Mouse (Mus musculus) yolk sac, embryonic 10.5 days (tissue): Measurements from ENCODE around the gene Trit1.

ENCODE experiments used
- DNase-seq: peaks from one replicate; pipeline ENCODE4 v3.0.0-alpha.2; 2017; ENCODE audit warnings: low spot score

Trit1 gene

DNA sequence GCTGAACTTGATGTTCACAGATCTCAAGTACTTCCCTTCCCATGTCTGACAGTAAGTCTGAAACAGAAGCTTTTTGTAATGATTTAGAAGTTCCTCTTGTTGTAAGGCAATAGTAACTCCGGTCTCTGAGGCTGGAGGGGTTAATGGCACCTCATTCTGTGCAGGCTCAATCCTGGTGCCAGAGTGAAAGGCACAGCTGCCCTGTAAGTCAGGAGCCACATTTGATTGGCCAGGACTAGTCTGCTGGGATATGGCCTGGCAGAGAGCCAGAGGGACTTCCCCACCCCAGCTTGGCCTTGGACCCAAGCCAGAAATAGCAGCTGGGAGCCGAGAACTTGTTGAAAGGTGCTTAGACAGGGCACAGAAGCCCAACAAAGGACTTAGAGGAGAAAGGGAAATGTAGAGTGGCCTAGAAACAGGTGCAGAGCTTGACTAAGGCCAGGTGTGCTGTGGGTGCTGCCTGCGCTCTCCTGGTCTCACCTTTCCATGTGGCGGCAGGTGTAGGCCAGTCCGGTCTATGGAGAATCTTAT lies 34.3 kb downstream of the Trit1 start:
- DNase-seq, result peak; percentile 32

DNA sequence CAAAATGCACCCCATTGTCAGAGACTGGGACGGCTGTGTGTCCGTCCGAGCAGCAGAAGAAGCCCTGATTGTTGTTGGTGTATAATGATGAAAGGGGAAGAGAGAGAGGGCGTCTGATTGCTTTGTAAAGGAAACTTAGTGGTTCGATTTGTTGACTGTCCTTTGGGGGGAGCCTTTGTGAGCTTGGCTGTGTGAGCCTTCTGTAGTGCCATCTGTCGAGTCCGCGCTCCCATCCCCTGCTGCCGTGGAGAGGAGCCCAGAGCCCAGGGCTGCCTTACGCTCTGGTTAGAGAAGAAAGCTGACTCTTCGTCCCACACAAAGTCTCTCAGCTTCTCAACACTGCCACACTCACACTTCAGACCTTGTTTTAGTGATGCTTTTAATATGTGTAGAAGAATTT lies 36.8 kb downstream of the Trit1 start:
- no peak for DNase-seq

DNA sequence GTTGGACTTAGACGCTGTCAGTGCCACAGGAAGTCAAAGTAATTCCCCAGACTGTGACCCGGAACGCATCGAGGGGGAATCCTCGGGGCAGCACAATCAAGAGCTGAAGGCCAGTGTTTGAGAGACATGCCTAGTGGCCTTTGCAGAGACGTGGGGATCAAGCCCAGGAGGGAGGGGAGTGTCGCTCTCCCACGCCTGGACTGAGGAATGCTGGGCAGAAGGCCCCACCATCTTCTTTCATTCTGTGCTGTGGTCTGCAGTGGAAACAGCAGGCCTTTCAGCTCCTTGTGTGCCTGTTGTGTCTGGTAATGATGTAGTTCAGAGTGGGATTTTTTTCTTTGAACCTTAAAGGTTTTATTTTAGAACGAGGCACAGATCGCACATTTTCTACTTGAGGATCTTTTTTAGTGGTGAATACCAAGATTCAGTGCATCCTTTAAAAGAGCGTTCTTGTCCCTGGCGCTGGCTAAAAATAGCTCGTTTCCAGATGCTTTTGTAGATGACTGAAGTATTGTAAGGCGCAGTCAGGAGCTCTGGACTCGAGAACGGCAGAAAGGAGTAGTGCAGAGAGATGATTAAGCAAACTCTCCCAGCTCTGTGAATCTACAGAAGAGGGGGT lies 37.9 kb downstream of the Trit1 start:
- DNase-seq, result no peak

DNA sequence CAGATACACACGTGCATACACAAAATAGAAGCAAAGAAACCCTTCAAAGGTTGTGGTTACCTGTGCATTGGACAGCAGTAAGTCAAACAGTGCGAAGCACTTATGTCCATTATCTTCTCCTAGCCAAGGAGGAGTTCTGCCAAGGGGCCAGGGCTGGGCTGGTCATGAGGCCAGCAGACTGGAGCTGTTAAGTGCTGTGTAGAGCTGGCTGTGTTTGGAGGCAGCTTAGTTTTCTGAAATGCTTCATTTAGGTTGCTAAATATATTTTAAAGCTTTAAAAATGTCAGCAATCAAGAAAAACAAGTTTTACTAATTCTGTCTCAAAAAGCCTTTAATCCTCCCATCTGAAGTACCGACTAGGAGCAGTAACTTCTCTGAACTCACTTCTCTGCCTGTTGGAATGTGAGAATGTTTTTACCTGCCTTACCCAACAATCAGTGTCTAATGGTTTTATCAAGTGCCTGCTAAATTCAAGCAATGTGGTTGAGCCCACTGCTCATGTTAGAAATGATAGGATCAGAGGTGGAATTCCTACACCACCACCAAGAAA lies 40.2 kb downstream of the Trit1 start:
- no peak for DNase-seq

DNA sequence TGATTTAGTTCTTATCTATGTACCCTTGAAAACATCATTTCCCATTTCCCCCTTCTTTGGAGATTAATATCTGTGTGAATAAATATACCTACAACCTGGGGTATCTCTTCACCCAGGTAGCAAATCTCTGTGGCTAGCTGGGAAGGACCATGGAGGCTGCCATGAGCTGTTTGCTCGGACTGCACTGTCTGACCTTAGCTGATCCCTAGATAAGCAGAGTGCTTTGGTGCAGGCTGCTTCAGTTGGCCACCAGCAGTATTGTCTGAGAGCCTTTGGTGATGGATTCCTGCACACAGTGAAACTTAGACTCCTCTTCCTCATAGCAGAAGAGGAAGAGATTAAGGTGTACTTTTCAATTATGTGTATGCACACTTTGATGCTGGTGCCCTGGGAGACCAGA lies 41.6 kb downstream of the Trit1 start:
- DNase-seq, result no peak

DNA sequence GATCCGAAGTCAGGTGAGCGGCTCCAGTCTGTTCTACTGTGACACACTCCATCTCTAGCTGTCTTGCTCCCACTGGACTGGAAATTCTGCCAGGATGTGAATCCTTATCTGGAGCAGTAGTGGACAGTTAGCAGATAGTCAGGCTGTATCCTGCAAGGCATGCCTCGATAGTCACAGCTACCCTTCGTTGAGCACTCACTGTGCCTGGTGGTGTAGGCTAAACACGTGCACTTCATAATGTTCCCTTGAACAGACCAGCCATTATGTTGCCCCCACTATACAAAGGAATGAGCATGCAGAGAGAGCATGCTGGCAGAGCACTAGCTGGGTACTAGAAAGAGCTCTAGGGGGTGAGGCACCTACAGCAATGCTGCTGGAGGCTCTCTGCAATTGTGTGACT lies 45.3 kb downstream of the Trit1 start:
- DNase-seq, result no peak

DNA sequence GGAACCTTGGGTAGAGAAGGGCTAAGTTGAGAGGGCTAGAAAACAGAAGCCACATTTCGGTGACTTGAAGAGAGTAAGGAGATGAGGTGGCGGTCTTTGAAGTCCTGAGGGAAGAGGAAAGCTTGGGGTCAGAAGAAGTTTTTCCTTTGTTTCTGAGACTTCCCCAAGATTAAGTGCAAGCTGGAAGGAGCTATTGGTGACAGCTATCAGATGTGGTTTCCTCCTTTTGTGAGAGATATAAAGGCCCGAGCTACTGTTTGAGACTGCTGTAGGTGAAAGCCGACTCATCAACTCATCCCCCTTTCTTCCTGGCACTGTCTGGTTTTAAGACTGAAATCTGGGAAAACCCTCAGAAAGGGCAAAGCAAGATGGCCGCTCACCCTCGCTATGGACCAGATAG lies 52.2 kb downstream of the Trit1 start:
- DNase-seq, result no peak

DNA sequence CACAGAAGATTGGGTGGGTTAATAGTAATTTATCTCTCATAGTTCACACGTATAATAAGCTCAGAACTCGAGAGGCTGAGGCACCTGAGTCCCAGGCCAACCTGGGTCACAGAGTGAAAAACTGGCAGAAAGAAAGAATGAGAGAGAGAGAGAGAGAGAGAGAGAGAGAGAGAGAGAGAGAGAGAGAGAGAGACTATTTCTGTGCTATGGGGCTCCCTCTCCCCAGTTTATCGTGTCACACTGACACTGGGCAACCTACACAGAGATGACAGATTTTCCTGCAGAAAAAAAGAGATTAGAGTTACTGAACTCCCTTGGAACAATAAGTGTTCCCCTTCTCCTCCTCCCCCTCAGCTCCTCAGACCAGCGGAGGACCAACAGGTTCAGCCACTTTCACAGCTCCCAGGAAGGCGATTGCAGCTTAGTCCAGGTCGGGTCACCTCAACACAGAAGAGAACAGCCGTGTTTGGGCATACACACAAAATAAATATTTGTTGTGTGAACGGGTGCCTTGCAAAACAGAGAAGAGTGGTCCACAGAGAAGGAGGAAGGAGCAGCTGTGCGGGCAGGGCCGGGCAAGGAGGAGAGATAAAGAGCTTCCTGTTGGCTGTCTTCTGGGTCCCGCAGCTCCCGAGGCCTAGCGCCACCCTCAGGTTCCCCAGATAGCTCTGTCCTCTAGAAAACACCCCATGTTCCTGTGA lies 55.0 kb downstream of the Trit1 start:
- DNase-seq, result peak; percentile 38

DNA sequence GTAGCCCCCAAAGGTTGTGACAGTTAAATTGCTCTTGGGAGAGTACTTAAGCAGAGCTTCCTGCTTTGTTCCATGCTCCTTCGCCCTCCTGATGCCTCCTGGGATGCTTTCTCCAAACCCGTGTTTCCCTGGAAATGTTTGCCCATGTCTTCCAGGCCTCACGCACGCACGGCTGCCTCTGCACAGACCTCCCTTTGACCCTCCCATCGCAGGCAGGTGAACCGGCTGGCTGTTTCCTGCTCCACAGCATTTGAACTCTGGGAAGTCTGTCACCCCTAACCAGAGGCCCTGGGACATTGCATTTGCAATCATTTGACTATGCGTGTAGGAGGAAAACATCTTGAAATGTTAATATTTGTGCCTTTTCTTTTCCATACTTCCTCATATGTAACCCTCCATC lies 60.5 kb downstream of the Trit1 start:
- DNase-seq, result no peak

DNA sequence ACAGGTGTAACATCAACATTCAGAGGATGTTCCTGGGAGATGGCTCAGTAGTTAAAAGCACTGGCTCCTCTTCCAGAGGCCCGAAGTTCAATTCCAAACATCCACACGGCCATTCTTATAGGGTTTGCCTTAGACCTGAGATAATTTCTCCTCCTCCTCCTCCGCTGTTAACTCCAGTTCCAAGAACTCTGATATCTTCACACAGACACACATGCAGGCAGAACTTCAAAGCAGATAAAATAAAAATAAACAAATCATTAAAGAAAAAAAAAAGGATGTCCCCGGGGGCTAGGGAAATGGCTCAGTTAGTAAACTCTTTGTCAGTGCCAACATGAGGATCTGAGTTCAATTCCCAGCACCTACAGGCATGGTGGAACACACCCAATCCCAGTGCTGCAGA lies 61.8 kb downstream of the Trit1 start:
- DNase-seq, result no peak

DNA sequence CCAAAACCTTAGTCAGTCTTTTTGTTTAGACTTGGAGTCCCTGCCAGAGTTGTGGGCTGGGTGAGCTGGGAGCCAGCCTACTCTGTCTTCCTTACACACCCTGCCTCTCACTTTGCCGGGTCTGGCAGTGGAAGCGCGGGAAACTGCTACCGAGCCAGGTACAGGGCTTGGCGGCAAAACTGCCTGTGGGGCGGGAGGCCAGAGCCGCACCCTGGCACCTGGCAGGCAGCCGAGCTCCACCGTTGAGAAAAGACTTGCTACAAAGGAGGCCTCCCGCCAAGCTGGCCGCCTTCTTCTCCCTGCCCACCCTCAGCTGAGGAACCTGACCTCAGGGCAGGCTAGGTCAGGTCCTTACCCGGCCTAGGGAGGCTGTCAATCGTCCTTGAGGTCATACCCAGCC lies 64.4 kb downstream of the Trit1 start:
- no peak for DNase-seq

DNA sequence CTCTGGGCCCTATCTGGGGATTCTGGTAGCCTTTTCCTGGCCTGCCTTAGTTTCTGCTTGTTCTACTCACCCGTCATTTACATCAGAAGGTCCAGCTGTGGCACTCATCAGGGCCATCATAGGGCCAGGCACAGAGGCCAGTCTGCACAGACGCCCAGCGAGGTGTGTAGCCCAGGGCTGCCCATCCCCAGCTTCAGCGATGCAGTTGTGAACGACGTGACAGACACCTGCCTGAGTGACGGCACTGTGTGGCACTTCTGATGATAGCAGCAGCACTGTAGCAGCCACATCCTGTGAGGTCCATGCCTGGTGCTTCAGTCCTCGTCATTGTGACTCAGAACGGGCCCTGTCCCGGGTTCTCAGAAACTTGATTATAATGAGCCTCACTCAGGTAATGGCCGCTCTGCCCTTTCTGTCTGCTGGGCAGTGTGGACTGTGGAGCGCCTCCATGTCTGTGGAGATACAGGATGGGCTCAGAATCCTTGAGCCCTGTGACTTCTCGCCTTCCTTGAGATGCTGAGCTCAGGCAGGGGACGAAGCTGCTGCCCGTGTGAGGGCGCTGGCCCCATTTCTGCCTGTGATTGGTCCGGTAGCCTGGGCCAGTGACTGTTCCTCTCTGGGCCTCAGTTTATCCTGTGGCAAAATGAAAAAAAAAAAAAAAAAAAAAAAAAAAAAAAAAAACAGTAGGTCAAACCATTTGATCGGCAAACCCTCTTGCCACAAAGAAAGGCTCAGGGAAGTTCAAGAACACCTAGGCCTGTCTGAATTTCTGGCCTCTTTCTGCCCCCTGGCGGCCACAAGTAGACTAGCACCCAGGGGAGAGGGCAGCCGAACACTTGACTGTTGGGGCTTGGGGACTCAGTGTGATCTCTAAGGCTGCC lies 66.1 kb downstream of the Trit1 start:
- peak; percentile 38 for DNase-seq

DNA sequence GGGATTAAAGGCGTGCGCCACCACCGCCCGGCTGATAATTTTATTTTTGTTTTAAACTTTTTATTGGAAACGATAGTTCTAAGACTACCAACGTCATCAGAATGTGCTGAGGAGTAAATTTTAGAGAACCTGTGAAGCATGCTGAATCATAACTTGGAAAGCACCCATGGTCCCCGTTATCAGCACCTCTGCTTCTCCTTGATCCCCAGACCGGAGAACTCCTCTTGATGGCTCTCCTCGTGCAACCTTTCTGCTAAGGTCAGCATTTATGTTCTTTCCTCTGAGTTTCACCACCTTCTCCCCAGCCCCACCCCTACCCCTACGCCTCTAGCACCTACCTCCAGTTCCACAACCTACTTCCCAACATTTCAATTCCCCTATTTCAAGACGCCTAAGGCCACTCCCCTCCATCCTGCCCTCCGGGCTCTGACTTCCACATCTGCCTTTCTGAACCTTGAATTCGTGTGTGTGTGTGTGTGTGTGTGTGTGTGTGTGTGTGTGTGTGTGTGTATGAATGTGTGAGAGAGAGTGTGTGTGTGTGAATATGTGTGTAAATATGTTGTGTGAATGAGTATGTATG lies 67.0 kb downstream of the Trit1 start:
- DNase-seq, result no peak

DNA sequence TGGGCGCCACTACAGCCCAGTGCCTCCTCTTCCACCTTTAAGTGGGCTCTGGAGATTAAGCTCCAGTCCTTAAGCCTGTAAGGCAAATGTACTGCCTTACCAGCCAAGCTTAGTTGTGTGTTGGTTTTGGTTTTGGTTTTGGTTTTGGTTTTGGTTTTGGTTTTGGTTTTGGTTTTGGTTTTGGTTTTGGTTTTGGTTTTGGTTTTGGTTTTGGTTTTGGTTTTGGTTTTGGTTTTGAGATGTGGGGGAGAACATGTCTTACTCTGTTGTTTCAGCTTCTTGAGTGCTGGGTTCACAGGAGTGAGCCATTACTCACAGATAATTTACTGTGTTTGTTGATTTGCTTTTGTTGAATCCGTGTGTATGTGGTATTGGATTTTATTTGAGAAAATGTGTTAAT lies 68.9 kb downstream of the Trit1 start:
- no peak for DNase-seq

DNA sequence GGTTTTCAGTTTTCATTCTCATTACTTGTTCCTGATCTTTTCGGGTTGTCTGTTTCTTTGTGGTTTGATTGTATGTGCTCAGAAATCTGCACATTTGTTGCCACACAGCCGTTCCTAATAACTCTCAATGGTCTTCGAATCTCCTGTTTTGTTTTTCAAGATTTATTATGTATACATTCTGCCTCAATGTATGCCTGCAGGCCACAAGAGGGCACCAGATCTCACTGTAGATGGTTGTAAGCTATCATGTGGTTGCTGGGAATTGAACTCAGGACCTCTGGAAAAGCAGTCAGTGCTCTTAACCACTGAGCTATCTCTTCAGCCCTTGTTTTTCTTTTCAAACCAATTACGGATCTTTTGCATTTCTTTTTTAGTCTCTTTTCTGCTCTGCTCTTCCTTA lies 70.0 kb downstream of the Trit1 start:
- DNase-seq, result no peak

DNA sequence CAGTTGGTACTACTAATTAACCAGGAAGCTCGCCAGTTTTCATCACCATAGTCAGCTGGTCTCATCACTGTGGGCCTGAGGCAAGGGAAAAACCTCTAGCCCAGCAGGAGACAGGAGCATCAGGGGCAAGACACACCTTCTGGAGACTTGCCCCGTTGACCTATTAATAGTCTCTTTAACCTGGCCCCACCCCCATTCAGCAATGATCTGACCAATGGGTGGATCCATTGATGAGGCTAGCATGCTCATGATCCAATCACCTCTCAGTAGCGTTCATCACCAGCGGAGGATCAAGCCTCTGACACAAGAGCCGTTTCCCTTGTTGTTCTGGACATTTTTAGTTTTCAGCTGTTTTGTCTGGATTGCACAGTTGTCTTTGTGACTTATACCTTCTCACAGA lies 76.2 kb downstream of the Trit1 start:
- DNase-seq, result peak; percentile 5

DNA sequence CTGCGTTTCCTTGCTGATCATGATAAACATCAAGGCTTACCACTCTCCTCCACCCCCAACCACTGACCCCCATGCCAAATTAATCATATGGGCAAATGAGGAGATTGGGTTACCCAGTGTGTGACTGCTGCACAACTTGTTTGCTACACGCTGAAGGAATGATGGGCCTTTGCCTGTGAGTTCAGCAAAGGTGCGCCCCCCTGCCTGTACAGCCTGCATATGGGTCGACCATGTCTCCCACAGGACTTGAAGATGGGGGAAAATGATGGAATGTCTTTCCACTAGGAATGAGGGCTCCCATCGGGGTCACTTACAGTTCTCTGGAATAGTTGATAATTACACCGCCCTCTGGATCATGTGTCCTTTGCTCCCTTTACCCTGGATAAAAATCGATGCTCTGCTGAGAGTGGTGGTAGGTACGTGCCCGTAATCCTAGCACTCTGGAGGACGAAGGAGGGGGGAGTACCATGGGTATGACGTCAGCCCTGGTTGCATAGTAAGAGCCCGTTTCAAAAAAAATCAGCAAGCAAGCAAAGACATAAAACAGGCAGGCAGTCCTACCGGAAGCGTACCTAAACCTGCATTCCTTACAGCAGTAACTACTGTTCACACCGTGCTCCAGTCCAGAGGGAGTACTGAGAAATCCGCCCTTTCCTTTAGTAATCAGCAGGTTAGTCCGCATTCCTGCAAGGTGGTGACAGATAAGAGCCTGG lies 76.8 kb downstream of the Trit1 start:
- peak; percentile 51 for DNase-seq

DNA sequence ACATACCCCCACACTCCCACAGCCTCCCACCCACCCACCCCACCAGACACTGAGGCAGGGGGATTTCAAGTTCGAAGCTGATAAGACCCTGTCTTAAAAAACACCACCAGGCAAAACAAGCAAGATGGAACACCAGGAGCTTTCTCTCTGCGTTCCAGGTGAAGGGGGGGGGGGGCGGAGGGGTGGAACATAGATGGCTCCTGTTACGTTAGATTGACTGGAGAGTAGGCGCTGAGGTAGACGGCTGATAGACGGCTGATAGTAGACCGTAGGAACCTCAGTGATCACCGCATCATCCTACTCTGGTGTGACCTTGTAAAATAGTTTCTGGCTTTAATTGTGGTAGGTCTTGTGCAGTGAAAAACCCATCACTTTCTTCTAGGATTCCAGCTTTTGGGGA lies 77.5 kb downstream of the Trit1 start:
- no peak for DNase-seq
